Mouse (Mus musculus): ENCODE results near the gene Rabl2. TPM values are rescaled to one million over a fixed set of nuclear protein-coding genes. Genes with fewer than 3 reads are reported as not detected.
A peak's percentile ranks its signal among the peaks of the same experiment; 100 is the strongest.

Gene Rabl2
- polyA plus RNA-seq, 1 experiment from 2014 or later, result 76.7 TPM

- WGBS, result 88% methylated on average over 7 of the region's 7 CpGs
- Histone ChIP-seq H3K27me3 (ENCODE audit: control insufficient read depth, insufficient read depth, low read length) (peaks cover 11% of the 10 kb centered on the region; the same call in 1 of the 2 replicates), H3K9ac (ENCODE audit: low read length) (no peak overlapping the region), H3K27ac (ENCODE audit: low read depth, low read length) (no peak overlapping the region), H3K4me3 (ENCODE audit: low read depth, low read length) (no peak overlapping the region), H3K9me3 (ENCODE audit: control insufficient read depth, low read length) (no peaks in the 10 kb centered on the region), H3K4me1 (replicated peaks; ENCODE audit: control insufficient read depth, insufficient read depth, low read length) (0 out of 2 replicates have a peak, but pooled peaks cover 4% of the 10 kb centered on the region), H3K36me3 (ENCODE audit: control insufficient read depth, insufficient read depth, low read length) (no peaks in the 10 kb centered on the region), H3K4me2 (ENCODE audit: low read depth, low read length, severe bottlenecking) (no peak overlapping the region)
- DNase-seq (ENCODE audit: low spot score) (no peak), ATAC-seq (replicated peaks; ENCODE audit: low FRiP score) (no peak)
These were observed 47.6 kb downstream of the Rabl2 start for GRCm38 (mm10) chr15:89544171-89544570.

GRCm38 (mm10) chr15:89533843-89534207 lies 57.9 kb downstream of the Rabl2 start:
- no peak for DNase-seq (ENCODE audit: low spot score)
- H3K4me1 ChIP-seq (replicated peaks; ENCODE audit: control insufficient read depth, insufficient read depth, low read length), result peaks cover 10% of the 10 kb centered on the region; the same call in 1 of the 2 replicates
- H3K27me3 ChIP-seq (ENCODE audit: control insufficient read depth, insufficient read depth, low read length), result no peaks in the 10 kb centered on the region
- no peak for ATAC-seq (replicated peaks; ENCODE audit: low FRiP score)
- H3K9me3 ChIP-seq (ENCODE audit: control insufficient read depth, low read length), result no peaks in the 10 kb centered on the region
- no peak overlapping the region for H3K27ac ChIP-seq (ENCODE audit: low read depth, low read length)
- 87% methylated on average over 10 of the region's 10 CpGs for WGBS
- no peak overlapping the region for H3K4me3 ChIP-seq (ENCODE audit: low read depth, low read length)
- H3K9ac ChIP-seq (ENCODE audit: low read length), result no peak overlapping the region
- peak overlapping the region; percentile 73; the same call in 1 of the 2 replicates for H3K4me2 ChIP-seq (ENCODE audit: low read depth, low read length, severe bottlenecking)
- no peaks in the 10 kb centered on the region for H3K36me3 ChIP-seq (ENCODE audit: control insufficient read depth, insufficient read depth, low read length)

GRCm38 (mm10) chr15:89532924-89533842 lies 58.5 kb downstream of the Rabl2 start:
- peaks cover 10% of the 10 kb centered on the region; the same call in 1 of the 2 replicates for H3K4me1 ChIP-seq (replicated peaks; ENCODE audit: control insufficient read depth, insufficient read depth, low read length)
- ATAC-seq (replicated peaks; ENCODE audit: low FRiP score) (peak; percentile 21; the same call in 1 of the 2 replicates), DNase-seq (ENCODE audit: low spot score) (no peak)
- H3K9ac ChIP-seq (ENCODE audit: low read length), result peak overlapping the region; percentile 58
- no peaks in the 10 kb centered on the region for H3K36me3 ChIP-seq (ENCODE audit: control insufficient read depth, insufficient read depth, low read length)
- no peak overlapping the region for H3K27ac ChIP-seq (ENCODE audit: low read depth, low read length)
- H3K9me3 ChIP-seq (ENCODE audit: control insufficient read depth, low read length), result no peaks in the 10 kb centered on the region
- peak overlapping the region; percentile 36 for H3K4me3 ChIP-seq (ENCODE audit: low read depth, low read length)
- peak overlapping the region; percentile 73 for H3K4me2 ChIP-seq (ENCODE audit: low read depth, low read length, severe bottlenecking)
- H3K27me3 ChIP-seq (ENCODE audit: control insufficient read depth, insufficient read depth, low read length), result no peaks in the 10 kb centered on the region
- WGBS, result 61% methylated on average over 23 of the region's 23 CpGs

Other genes starting within 250 kb of the Rabl2 start
- gene Lmf2, start 236.3 kb downstream of the Rabl2 start, polyA plus RNA-seq (2014; fragmentation: Nextera tagmentation; extraction: Ambion mirVana), result 43.7 and 47.3 TPM in 2 replicates
- 191 and 203 TPM in 2 replicates for gene Ncaph2, start 236.2 kb downstream of the Rabl2 start, polyA plus RNA-seq (2014; fragmentation: Nextera tagmentation; extraction: Ambion mirVana)
- 5.1 and 5.7 TPM in 2 replicates for gene Sco2, start 218.1 kb downstream of the Rabl2 start, polyA plus RNA-seq (2014; fragmentation: Nextera tagmentation; extraction: Ambion mirVana)
- 0.80 and 1.3 TPM in 2 replicates for gene Tymp, start 214.9 kb downstream of the Rabl2 start, polyA plus RNA-seq (2014; fragmentation: Nextera tagmentation; extraction: Ambion mirVana)
- 0.37 and 1.2 TPM in 2 replicates for gene Odf3b, start 212.6 kb downstream of the Rabl2 start, polyA plus RNA-seq (2014; fragmentation: Nextera tagmentation; extraction: Ambion mirVana)
- gene Klhdc7b, start 207.0 kb downstream of the Rabl2 start, polyA plus RNA-seq (2014; fragmentation: Nextera tagmentation; extraction: Ambion mirVana), result not detected in 2 replicates
- gene Syce3, start 181.4 kb downstream of the Rabl2 start, polyA plus RNA-seq (2014; fragmentation: Nextera tagmentation; extraction: Ambion mirVana), result not detected in 2 replicates
- 0.84 TPM in 1 of 2 replicates, not detected in the other for gene Cpt1b, start 166.1 kb downstream of the Rabl2 start, polyA plus RNA-seq (2014; fragmentation: Nextera tagmentation; extraction: Ambion mirVana)
- 3.5 and 6.0 TPM in 2 replicates for gene C730034F03Rik, start 162.3 kb downstream of the Rabl2 start, polyA plus RNA-seq (2014; fragmentation: Nextera tagmentation; extraction: Ambion mirVana)
- 0.40 TPM in 1 of 2 replicates, not detected in the other for gene Gm44502, start 162.2 kb downstream of the Rabl2 start, polyA plus RNA-seq (2014; fragmentation: Nextera tagmentation; extraction: Ambion mirVana)
- gene Chkb, start 162.0 kb downstream of the Rabl2 start, polyA plus RNA-seq (2014; fragmentation: Nextera tagmentation; extraction: Ambion mirVana), result 54.5 and 56.0 TPM in 2 replicates
- 26.0 and 27.4 TPM in 2 replicates for gene Mapk8ip2, start 138.0 kb downstream of the Rabl2 start, polyA plus RNA-seq (2014; fragmentation: Nextera tagmentation; extraction: Ambion mirVana)
- 9.9 and 10.6 TPM in 2 replicates for gene Arsa, start 114.5 kb downstream of the Rabl2 start, polyA plus RNA-seq (2014; fragmentation: Nextera tagmentation; extraction: Ambion mirVana)
- gene Shank3, start 92.3 kb downstream of the Rabl2 start, polyA plus RNA-seq (2014; fragmentation: Nextera tagmentation; extraction: Ambion mirVana), result 3.8 and 4.9 TPM in 2 replicates
- gene Acr, start 23.6 kb downstream of the Rabl2 start, polyA plus RNA-seq (2014; fragmentation: Nextera tagmentation; extraction: Ambion mirVana), result 0.65 and 0.84 TPM in 2 replicates
- 0.15 TPM in 1 of 2 replicates, not detected in the other for gene Syt10, start 249.9 kb upstream of the Rabl2 start, polyA plus RNA-seq (2014; fragmentation: Nextera tagmentation; extraction: Ambion mirVana)